Mouse (Mus musculus): Measurements from ENCODE around the gene Gm20509. TPM values are rescaled to one million over a fixed set of nuclear protein-coding genes. Genes with fewer than 3 reads are reported as not detected.
"Not testable (repeated sequence)": the region's sequence is repeated elsewhere in the genome, so short reads cannot be mapped to it uniquely, and the experiment has no call there.

Gene Gm20509
- polyA plus RNA-seq, 1 experiment from 2014 or later, result not detected

- Histone ChIP-seq H3K4me3 (replicated peaks) (peak overlapping the region; percentile 43), H3K4me2 (peak overlapping the region; percentile 71), H3K27ac (replicated peaks) (no peak overlapping the region), H3K27me3 (replicated peaks) (peaks cover 46% of the 10 kb centered on the region), H3K4me1 (peaks cover 8% of the 10 kb centered on the region), H3K9me3 (replicated peaks) (no peaks in the 10 kb centered on the region), H3K36me3 (no peaks in the 10 kb centered on the region), H3K9ac (replicated peaks) (no peak overlapping the region)
- ATAC-seq (ENCODE audit: low FRiP score), result 0 out of 2 replicates have a peak, but pooled peaks have one; percentile 24
- 38% methylated on average over 5 of the region's 5 CpGs for WGBS
These were observed 1.6 kb downstream of the Gm20509 start for GRCm38 (mm10) chr9:73103880-73104198.

GRCm38 (mm10) chr9:73105141-73105540, 2.9 kb downstream of the Gm20509 start:
- ATAC-seq (ENCODE audit: low FRiP score), result no peak
- Histone ChIP-seq H3K27me3 (replicated peaks) (peaks cover 48% of the 10 kb centered on the region), H3K36me3 (no peaks in the 10 kb centered on the region), H3K4me3 (replicated peaks) (no peak overlapping the region), H3K9ac (replicated peaks) (no peak overlapping the region), H3K4me2 (no peak overlapping the region), H3K4me1 (peaks cover 8% of the 10 kb centered on the region), H3K9me3 (replicated peaks) (no peaks in the 10 kb centered on the region), H3K27ac (replicated peaks) (no peak overlapping the region)
- 81% methylated on average over 1 of the region's 1 CpGs for WGBS

- Histone ChIP-seq H3K9ac (replicated peaks) (no peak overlapping the region), H3K27me3 (replicated peaks) (peaks cover 50% of the 10 kb centered on the region), H3K36me3 (no peaks in the 10 kb centered on the region), H3K9me3 (replicated peaks) (no peaks in the 10 kb centered on the region), H3K27ac (replicated peaks) (no peak overlapping the region), H3K4me1 (peaks cover 8% of the 10 kb centered on the region), H3K4me2 (no peak overlapping the region), H3K4me3 (replicated peaks) (no peak overlapping the region)
- ATAC-seq (ENCODE audit: low FRiP score), result no peak
These were observed 3.5 kb downstream of the Gm20509 start for GRCm38 (mm10) chr9:73105771-73106170.

- WGBS, result under 1% methylated on average over 64 of the region's 64 CpGs
These were observed 10.9 kb downstream of the Gm20509 start, which contains the start of gene Rsl24d1 for GRCm38 (mm10) chr9:73112919-73113906. Gene Rsl24d1 (plus strand): TSS chr9:73113426.

GRCm38 (mm10) chr9:73116704-73117103, 14.4 kb downstream of the Gm20509 start:
- 88% methylated on average over 6 of the region's 6 CpGs for WGBS
- H3K9ac ChIP-seq (replicated peaks); H3K4me2 ChIP-seq; H3K27me3 ChIP-seq (replicated peaks); H3K4me3 ChIP-seq (replicated peaks); H3K9me3 ChIP-seq (replicated peaks); H3K27ac ChIP-seq (replicated peaks); ATAC-seq (ENCODE audit: low FRiP score): not testable (repeated sequence)
- peaks cover 17% of the 10 kb centered on the region for H3K4me1 ChIP-seq
- H3K36me3 ChIP-seq, result peaks cover 49% of the 10 kb centered on the region

More at GRCm38 (mm10) chr9:73112919-73113906, 10.9 kb downstream of the Gm20509 start, which contains the start of gene Rsl24d1:
- ATAC-seq (ENCODE audit: low FRiP score), result peak; percentile 99
- peak within 1 kb of the TSS; percentile 99 for H3K4me3 ChIP-seq (replicated peaks)
- peak within 1 kb of the TSS; percentile 87 for H3K4me2 ChIP-seq
- peaks cover 17% of the 10 kb centered on the region for H3K4me1 ChIP-seq
- peak within 1 kb of the TSS; percentile 81 for H3K27ac ChIP-seq (replicated peaks)
- no peaks in the 10 kb centered on the region for H3K9me3 ChIP-seq (replicated peaks)
- peaks cover 3% of the 10 kb centered on the region for H3K27me3 ChIP-seq (replicated peaks)
- H3K9ac ChIP-seq (replicated peaks), result peak within 1 kb of the TSS; percentile 82
- peaks cover 25% of the 10 kb centered on the region for H3K36me3 ChIP-seq

- Histone ChIP-seq H3K36me3 (peaks cover 57% of the 10 kb centered on the region), H3K9me3 (replicated peaks) (no peaks in the 10 kb centered on the region), H3K9ac (replicated peaks) (no peak overlapping the region), H3K27ac (replicated peaks) (no peak overlapping the region), H3K4me2 (no peak overlapping the region), H3K4me1 (peaks cover 13% of the 10 kb centered on the region), H3K27me3 (replicated peaks) (no peaks in the 10 kb centered on the region), H3K4me3 (replicated peaks) (no peak overlapping the region)
- WGBS, result 96% methylated on average over 4 of the region's 4 CpGs
- no peak for ATAC-seq (ENCODE audit: low FRiP score)
These were observed 15.7 kb downstream of the Gm20509 start for GRCm38 (mm10) chr9:73118012-73118411.

- 74% methylated on average over 8 of the region's 8 CpGs for WGBS
- H3K36me3 ChIP-seq, result peaks cover 75% of the 10 kb centered on the region
These were observed 19.5 kb downstream of the Gm20509 start for GRCm38 (mm10) chr9:73121735-73122134.

GRCm38 (mm10) chr9:73125043-73125570, 22.8 kb downstream of the Gm20509 start:
- no peak for ATAC-seq (ENCODE audit: low FRiP score)
- H3K27ac ChIP-seq (replicated peaks), result no peak overlapping the region
- WGBS, result 96% methylated on average over 8 of the region's 8 CpGs
- peaks cover 86% of the 10 kb centered on the region for H3K36me3 ChIP-seq
- no peaks in the 10 kb centered on the region for H3K9me3 ChIP-seq (replicated peaks)
- H3K4me1 ChIP-seq, result no peaks in the 10 kb centered on the region
- no peak overlapping the region for H3K4me2 ChIP-seq
- no peaks in the 10 kb centered on the region for H3K27me3 ChIP-seq (replicated peaks)
- no peak overlapping the region for H3K4me3 ChIP-seq (replicated peaks)
- no peak overlapping the region for H3K9ac ChIP-seq (replicated peaks)

More at GRCm38 (mm10) chr9:73121735-73122134, 19.5 kb downstream of the Gm20509 start:
- no peaks in the 10 kb centered on the region for H3K4me1 ChIP-seq
- no peak for ATAC-seq (ENCODE audit: low FRiP score)
- H3K4me3 ChIP-seq (replicated peaks), result no peak overlapping the region
- H3K9me3 ChIP-seq (replicated peaks), result no peaks in the 10 kb centered on the region
- no peak overlapping the region for H3K27ac ChIP-seq (replicated peaks)
- H3K27me3 ChIP-seq (replicated peaks), result no peaks in the 10 kb centered on the region
- no peak overlapping the region for H3K9ac ChIP-seq (replicated peaks)
- H3K4me2 ChIP-seq, result no peak overlapping the region

GRCm38 (mm10) chr9:73127457-73127856, 25.2 kb downstream of the Gm20509 start:
- Histone ChIP-seq H3K4me2 (no peak overlapping the region), H3K4me3 (replicated peaks) (no peak overlapping the region), H3K9me3 (replicated peaks) (no peaks in the 10 kb centered on the region), H3K36me3 (peaks cover 68% of the 10 kb centered on the region), H3K27me3 (replicated peaks) (no peaks in the 10 kb centered on the region), H3K27ac (replicated peaks) (no peak overlapping the region), H3K4me1 (no peaks in the 10 kb centered on the region), H3K9ac (replicated peaks) (no peak overlapping the region)
- no peak for ATAC-seq (ENCODE audit: low FRiP score)
- 89% methylated on average over 2 of the region's 2 CpGs for WGBS

GRCm38 (mm10) chr9:73129875-73130274, 27.6 kb downstream of the Gm20509 start:
- H3K27ac ChIP-seq (replicated peaks), result no peak overlapping the region
- H3K36me3 ChIP-seq, result peaks cover 50% of the 10 kb centered on the region
- no peak overlapping the region for H3K4me3 ChIP-seq (replicated peaks)
- no peaks in the 10 kb centered on the region for H3K27me3 ChIP-seq (replicated peaks)
- H3K9ac ChIP-seq (replicated peaks), result no peak overlapping the region
- ATAC-seq (ENCODE audit: low FRiP score), result no peak
- 75% methylated on average over 8 of the region's 8 CpGs for WGBS
- H3K4me1 ChIP-seq, result no peaks in the 10 kb centered on the region
- H3K9me3 ChIP-seq (replicated peaks), result no peaks in the 10 kb centered on the region
- no peak overlapping the region for H3K4me2 ChIP-seq

GRCm38 (mm10) chr9:73130529-73130928, 28.3 kb downstream of the Gm20509 start:
- no peaks in the 10 kb centered on the region for H3K27me3 ChIP-seq (replicated peaks)
- H3K27ac ChIP-seq (replicated peaks), result no peak overlapping the region
- H3K36me3 ChIP-seq, result peaks cover 44% of the 10 kb centered on the region
- H3K9ac ChIP-seq (replicated peaks), result no peak overlapping the region
- H3K9me3 ChIP-seq (replicated peaks), result no peaks in the 10 kb centered on the region
- no peak for ATAC-seq (ENCODE audit: low FRiP score)
- no peaks in the 10 kb centered on the region for H3K4me1 ChIP-seq
- 96% methylated on average over 4 of the region's 4 CpGs for WGBS
- no peak overlapping the region for H3K4me3 ChIP-seq (replicated peaks)
- no peak overlapping the region for H3K4me2 ChIP-seq
